Mouse (Mus musculus): ENCODE data around the gene 9230104L09Rik.
A peak's percentile ranks its signal among the peaks of the same experiment; 100 is the strongest.

9230104L09Rik gene

GRCm38 (mm10) chr2:148864966-148865365, at the start of gene 9230104L09Rik:
TSS of gene 9230104L09Rik (minus strand) at chr2:148865038.
- DNase-seq (ENCODE audit: low spot score in 2 of 2): peak in 1 of 2 experiments; percentile 15

GRCm38 (mm10) chr2:148902286-148902685, 37.4 kb upstream of the 9230104L09Rik start:
- DNase-seq (ENCODE audit: low spot score in 2 of 2): peak; percentile 42 to 71

DNA sequence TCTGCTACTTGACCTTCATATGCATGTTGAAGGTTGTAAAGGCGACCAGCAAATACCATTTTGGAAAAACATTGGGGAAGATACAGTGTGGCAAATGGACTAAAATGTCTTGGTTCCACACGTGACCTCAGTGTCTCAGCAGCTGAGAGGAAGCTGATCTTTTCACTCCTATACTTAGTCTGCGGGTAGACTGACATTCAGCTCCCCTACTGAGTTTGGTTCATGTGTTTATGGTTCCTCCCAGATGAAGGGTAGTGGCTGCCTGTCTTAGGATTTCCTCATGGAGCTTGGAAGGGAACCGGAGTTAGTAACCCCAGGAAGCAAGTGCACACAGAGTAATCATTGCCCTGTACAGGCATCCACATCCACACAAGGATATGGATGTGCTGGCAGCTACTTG, 35.5 kb upstream of the 9230104L09Rik start:
- no peak for DNase-seq (ENCODE audit: low spot score in 2 of 2)

- no peak for DNase-seq (ENCODE audit: low spot score in 2 of 2)
Observed at GRCm38 (mm10) chr2:148896219-148896618, 31.4 kb upstream of the 9230104L09Rik start.

- no peak for DNase-seq (ENCODE audit: low spot score in 2 of 2)
Observed at GRCm38 (mm10) chr2:148893107-148893506, 28.3 kb upstream of the 9230104L09Rik start.

GRCm38 (mm10) chr2:148890021-148890851, 25.4 kb upstream of the 9230104L09Rik start:
- DNase-seq (ENCODE audit: low spot score in 2 of 2): no peak

GRCm38 (mm10) chr2:148889331-148890010, 24.6 kb upstream of the 9230104L09Rik start:
- DNase-seq (ENCODE audit: low spot score in 2 of 2): no peak

GRCm38 (mm10) chr2:148888872-148889271, 24.0 kb upstream of the 9230104L09Rik start:
- DNase-seq (ENCODE audit: low spot score in 2 of 2): no peak

DNA sequence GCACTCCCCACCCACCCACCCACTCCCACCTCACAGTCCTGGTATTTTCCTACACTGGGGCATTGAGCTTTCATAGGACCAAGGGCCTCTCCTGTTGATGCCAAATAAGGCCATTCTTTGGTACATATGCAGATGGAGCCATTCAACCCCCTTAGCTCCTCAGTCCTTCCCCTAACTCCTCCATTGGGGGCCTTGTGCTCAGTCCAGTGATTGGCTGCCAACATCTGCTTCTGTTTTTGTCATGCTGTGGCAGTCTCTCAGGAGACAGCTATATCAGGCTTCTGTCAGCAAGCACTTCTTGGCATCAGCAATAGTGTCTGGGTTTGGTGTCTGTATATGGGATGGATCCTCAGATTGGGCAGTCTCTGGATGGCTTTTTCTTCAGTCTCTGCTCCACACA, 19.9 kb upstream of the 9230104L09Rik start:
- DNase-seq (ENCODE audit: low spot score in 2 of 2): no peak

- no peak for DNase-seq (ENCODE audit: low spot score in 2 of 2)
Observed at GRCm38 (mm10) chr2:148879199-148879598, 14.4 kb upstream of the 9230104L09Rik start.

DNA sequence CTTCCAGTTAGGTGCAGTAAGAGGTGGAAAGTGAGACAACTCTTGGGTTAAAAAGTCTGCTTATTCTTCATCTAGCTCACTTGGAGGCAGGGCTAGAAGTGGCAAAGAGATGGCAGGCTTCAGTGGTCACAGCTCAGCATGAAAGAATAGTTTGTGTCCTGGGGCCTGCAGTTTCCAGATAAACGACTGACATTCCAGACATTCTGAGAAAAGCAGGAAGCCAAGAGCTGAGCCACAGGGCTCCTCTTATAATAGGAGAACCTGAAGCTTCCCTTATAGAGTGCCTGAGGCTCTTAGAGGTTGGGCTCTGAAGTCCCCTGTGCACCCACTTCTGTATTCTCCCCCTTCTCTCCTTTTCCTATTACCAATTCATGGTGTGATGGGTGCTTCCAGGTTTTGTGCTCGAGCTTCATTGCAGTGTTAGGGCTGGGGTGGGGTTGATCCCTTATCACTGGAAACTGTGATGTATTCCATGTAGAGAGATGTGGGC, 13.8 kb upstream of the 9230104L09Rik start:
- no peak for DNase-seq (ENCODE audit: low spot score in 2 of 2)

GRCm38 (mm10) chr2:148877016-148877770, 12.4 kb upstream of the 9230104L09Rik start:
- no peak for DNase-seq (ENCODE audit: low spot score in 2 of 2)

DNA sequence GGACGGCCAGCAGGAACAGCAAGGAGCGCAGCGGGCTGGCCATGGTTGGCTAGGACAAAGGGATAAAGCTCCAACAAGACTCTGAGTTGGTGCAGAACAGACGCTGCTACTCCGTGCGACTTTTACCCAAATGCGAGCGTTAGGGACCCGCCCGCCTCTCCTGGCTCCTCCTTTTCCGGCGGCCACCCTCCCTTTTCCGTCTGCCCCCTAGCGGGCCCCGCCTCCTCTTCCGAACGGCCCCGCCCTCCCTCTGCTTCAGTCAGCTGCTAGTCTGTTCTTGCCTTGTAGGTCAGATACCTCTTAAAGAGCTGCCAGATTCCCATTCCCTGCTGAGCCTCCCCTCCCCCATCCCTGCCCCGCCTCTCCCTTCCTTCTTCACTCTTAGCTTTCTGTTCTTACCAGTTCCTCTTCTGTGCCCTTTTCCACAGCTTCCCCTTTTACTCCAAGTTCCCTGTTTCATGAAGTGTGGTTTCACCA, 10.5 kb upstream of the 9230104L09Rik start, which contains the start of gene Cst3:
TSS of gene Cst3 (minus strand) at position 358 of the 477 bp plus-strand sequence.
- peak; percentile 90 to 96 for DNase-seq (ENCODE audit: low spot score in 2 of 2)

DNA sequence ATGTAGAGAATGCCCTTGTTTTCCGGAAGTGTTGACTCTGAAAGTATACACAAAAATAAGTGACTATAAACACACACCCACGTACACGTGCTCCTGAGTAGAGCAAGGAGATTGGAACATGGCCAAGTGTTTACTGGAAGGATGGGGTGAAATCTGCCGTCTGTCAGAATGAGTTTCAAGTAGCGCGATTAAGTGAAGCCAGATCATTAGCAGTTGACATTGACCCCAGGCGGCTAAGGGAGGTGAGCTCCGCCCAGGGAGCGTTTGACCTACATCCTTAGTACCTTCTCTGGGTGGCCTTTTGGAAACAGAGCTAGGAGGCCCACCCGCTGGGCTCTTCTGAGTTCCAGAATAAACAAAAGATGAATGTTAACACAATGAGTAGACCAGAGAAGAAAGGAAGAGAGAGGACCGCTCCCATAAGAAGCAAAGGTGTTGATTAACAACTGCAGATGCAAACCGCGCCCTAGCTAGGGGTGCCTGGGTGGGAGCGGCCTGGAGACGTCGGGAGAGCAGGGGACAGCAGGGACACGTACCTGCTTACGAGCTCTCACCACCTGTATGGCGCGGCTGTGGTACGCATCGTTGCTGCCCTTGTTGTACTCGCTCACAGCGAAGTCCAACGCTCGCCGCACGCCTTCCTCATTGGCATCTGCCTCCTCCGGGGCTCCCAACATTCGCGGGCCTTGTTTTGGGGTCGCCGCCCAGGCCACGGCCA, 9.9 kb upstream of the 9230104L09Rik start:
- DNase-seq (ENCODE audit: low spot score in 2 of 2): no peak

DNA sequence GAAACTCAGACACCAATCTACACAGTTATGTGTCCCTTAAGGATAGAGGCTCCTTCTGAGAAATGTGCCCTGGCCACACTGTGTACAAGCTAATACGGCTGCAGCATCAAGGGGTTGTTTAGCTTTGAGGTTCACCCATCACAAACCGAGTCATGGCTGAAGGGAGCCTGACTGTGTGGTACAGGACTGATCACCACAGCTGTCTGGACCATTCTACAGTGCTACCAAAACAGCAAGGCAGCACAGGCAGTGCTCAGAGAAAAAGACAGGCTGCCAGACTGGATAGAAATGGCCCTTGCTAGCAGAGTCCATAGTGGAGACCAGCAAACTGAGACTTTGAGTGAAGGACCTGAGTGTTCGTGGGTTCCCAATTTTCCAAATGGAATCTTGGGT, 9.4 kb upstream of the 9230104L09Rik start:
- no peak for DNase-seq (ENCODE audit: low spot score in 2 of 2)

DNA sequence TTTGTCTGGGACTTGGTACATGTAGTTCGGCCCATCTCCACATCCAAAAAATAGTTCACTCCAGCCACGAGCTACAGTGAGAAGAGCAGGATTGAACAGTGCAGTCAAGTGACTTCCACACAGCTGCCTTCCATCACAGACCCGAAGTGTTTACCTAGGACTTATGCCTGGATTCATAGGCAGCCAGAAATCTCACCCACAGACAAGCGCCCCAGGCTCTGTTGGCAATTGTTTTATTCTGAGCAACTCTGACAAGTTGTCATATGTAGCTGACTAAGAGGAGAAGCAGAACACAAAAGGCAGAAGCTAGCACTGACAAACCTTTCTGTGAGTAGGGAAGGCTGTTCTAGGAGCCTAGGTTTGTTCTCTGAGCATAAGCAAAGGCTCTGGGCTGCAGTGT, 8.0 kb upstream of the 9230104L09Rik start:
- DNase-seq (ENCODE audit: low spot score in 2 of 2): peak in 1 of 2 experiments; percentile 13

- DNase-seq (ENCODE audit: low spot score in 2 of 2): no peak
Observed at GRCm38 (mm10) chr2:148870526-148870925, 5.7 kb upstream of the 9230104L09Rik start.

GRCm38 (mm10) chr2:148868959-148869358, 4.1 kb upstream of the 9230104L09Rik start:
- no peak for DNase-seq (ENCODE audit: low spot score in 2 of 2)

GRCm38 (mm10) chr2:148861693-148862092, 3.1 kb downstream of the 9230104L09Rik start:
- no peak for DNase-seq (ENCODE audit: low spot score in 2 of 2)

DNA sequence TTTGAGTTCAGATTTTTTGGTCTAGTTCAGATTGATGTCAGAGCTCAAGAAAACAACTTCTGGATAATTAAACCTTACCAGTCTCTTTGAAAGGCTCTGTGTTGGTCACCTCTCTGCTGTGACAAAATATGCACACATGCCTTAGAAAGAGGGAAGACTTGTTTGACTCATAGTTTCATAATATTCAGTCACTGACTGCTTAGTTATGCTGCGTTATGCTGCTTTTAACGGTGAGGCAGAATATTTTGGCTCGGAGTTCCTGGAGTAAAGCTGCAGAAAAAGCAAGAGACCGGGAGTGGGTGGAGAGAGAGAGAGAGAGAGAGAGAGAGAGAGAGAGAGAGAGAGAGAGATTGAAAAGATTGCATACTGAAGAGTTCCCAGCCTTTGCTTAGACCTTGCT, 3.8 kb downstream of the 9230104L09Rik start:
- DNase-seq (ENCODE audit: low spot score in 2 of 2): no peak

GRCm38 (mm10) chr2:148857506-148857905, 7.3 kb downstream of the 9230104L09Rik start:
- DNase-seq (ENCODE audit: low spot score in 2 of 2): no peak

Data from urinary bladder, adult 18-20 months (tissue).